In the genomic region with DNA sequence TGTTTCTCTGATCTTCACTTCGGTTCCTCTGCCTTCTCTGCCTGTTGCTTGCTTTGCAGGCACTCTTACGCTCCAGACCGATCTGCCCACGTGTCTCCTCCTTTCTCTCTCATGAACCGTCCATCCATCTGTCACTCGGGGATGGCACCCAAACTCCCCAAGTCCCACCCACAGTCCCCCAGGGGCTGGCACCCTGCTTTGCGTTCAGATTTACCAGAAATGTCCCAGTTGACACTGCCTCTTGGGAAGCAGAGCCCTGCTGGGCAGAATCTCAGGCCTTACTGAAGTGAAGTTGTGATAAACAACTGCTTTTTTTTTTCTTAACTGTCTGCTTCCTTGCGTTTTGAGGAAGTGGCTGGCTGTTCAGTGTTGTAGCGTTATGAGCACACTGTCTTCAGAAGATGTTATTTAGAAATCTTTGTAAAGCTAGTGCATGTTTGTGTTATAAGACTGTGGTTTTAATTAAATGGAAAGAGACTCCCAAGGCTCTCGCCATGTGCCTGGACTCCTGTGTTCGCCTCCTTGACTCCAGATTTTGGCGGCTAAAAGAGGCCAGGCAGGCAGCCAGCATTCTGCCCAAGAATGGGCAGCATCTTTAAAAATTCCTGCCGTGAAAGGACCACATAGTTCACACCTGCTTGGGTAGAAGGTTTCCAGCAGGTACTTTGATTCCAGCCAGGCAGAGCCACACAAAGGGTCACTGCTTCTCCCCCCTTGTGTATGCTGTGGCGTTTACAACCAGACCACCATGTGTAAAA, we compare ENCODE assay signal across 7 mouse cellular contexts. TPM values are rescaled to one million over a fixed set of nuclear protein-coding genes. Genes with fewer than 3 reads are reported as not detected.
DNase-seq lines count a peak whose midpoint lies in the region; ATAC-seq and TF ChIP-seq lines count a peak whose summit lies in the region.

A gene (minus strand): TSS at position 307 of the 758 bp plus-strand sequence.

- H3K79me2 ChIP-seq in liver, adult 2 months (ENCODE audit: control insufficient read depth, insufficient read depth, low read length) = no peaks in the 10 kb centered on the region

- no peak for TF ChIP-seq CTCF in liver, adult 2 months (IDR thresholded peaks at IDR 0.05; ENCODE audit: low read depth, low read length)
- no peak for TF ChIP-seq CTCF in lung, adult 2 months (IDR thresholded peaks at IDR 0.05; ENCODE audit: insufficient read depth, low read length)

- H3K9ac ChIP-seq in liver, adult 2 months (ENCODE audit: low read depth, low read length) = peak within 1 kb of the TSS; percentile 31

- H3K4me3 ChIP-seq in liver, adult 2 months (ENCODE audit: insufficient read depth, low read depth, low read length) = peak within 1 kb of the TSS; percentile 46
- peak within 1 kb of the TSS; percentile 54 for H3K4me3 ChIP-seq in lung, adult 2 months (replicated peaks; ENCODE audit: extremely low read depth, low read depth, low read length)

- peak; percentile 49 for ATAC-seq in granulocyte monocyte progenitor cell, adult 5-6 weeks (replicated peaks; ENCODE audit: poor library complexity, severe bottlenecking)

- H3K36me3 ChIP-seq in liver, adult 2 months (ENCODE audit: control insufficient read depth, insufficient read depth, low read length) = no peaks in the 10 kb centered on the region

- H3K4me1 ChIP-seq in liver, adult 2 months (ENCODE audit: control insufficient read depth, insufficient read depth, low read length) = no peaks in the 10 kb centered on the region
- H3K4me1 ChIP-seq in lung, adult 2 months (ENCODE audit: control insufficient read depth, insufficient read depth, low read length) = peaks cover 2% of the 10 kb centered on the region; the same call in 1 of the 2 replicates

- 69% methylated on average over 14 of the region's 14 CpGs for WGBS in liver, adult 2 months
- WGBS in lung, adult 2 months = 43% methylated on average over 14 of the region's 14 CpGs

- no peaks in the 10 kb centered on the region for H3K27me3 ChIP-seq in liver, adult 2 months (ENCODE audit: control insufficient read depth, insufficient read depth, low read length)

- peak within 1 kb of the TSS; percentile 64 for H3K27ac ChIP-seq in liver, adult 2 months (replicated peaks; ENCODE audit: insufficient read depth, low read depth, low read length)

- TF ChIP-seq POLR2A in liver, adult 2 months (IDR thresholded peaks at IDR 0.05; ENCODE audit: extremely low read depth, insufficient read depth, low read length) = no peak
- no peak for TF ChIP-seq POLR2A in lung, adult 2 months (IDR thresholded peaks at IDR 0.05; ENCODE audit: borderline replicate concordance, extremely low read depth, low read depth, low read length)

- peak; percentile 28 for DNase-seq in liver, adult 2 months (ENCODE audit: extremely low read depth, low read depth, low spot score)
- no peak for DNase-seq in liver
- no peak for DNase-seq in lung, adult 2 months
- peak; percentile 58 to 77 for DNase-seq in spleen, postnatal 4 days (ENCODE audit: low spot score in 2 of 2)
- DNase-seq in adrenal gland, adult 8-10 months = no peak
- DNase-seq in cerebellum, adult 11-12 months = no peak

RNA-seq across cellular contexts. Expression of the gene that starts here (rescaled TPM):
- 1.5 and 1.6 TPM in 2 replicates for total RNA-seq in liver, adult 2 months (2014; rRNA removed)
- polyA plus RNA-seq in liver, adult 2 months (2012; rRNA removed) = 0.16 and 0.40 TPM in 2 replicates
- 14.3 and 15.7 TPM in 2 replicates for total RNA-seq in granulocyte monocyte progenitor cell, adult 5-6 weeks (2014; fragmentation: Nextera tagmentation)
- total RNA-seq in granulocyte monocyte progenitor cell, adult 5-6 weeks (2017) = 17.4 and 23.2 TPM in 2 replicates
- polyA plus RNA-seq in lung, adult 2 months (2012; rRNA removed) = 4.5 and 6.6 TPM in 2 replicates
- total RNA-seq in adrenal gland, adult 8-10 months (2022) = 1 to 10 TPM; 2.6 to 7.4 (median 5.1) TPM

Comparison
In these comparisons a context has a peak if more than half of its experiments do, and no peak if none do; other contexts are left out.
1. DNase-seq: peak in liver, adult 2 months (single experiment) and spleen, postnatal 4 days (2 of 2); none in liver (single experiment), lung, adult 2 months (single experiment), adrenal gland, adult 8-10 months (single experiment) and cerebellum, adult 11-12 months (single experiment).